Mouse (Mus musculus) cerebellum, adult 9-11 months (tissue): ENCODE data around the gene Faap100.
"Not testable (repeated sequence)": the region's sequence is repeated elsewhere in the genome, so short reads cannot be mapped to it uniquely, and the experiment has no call there.

ENCODE experiments used
- DNase-seq: peaks from one replicate; pipeline ENCODE4 v3.0.0; 2022

Faap100 gene

DNA sequence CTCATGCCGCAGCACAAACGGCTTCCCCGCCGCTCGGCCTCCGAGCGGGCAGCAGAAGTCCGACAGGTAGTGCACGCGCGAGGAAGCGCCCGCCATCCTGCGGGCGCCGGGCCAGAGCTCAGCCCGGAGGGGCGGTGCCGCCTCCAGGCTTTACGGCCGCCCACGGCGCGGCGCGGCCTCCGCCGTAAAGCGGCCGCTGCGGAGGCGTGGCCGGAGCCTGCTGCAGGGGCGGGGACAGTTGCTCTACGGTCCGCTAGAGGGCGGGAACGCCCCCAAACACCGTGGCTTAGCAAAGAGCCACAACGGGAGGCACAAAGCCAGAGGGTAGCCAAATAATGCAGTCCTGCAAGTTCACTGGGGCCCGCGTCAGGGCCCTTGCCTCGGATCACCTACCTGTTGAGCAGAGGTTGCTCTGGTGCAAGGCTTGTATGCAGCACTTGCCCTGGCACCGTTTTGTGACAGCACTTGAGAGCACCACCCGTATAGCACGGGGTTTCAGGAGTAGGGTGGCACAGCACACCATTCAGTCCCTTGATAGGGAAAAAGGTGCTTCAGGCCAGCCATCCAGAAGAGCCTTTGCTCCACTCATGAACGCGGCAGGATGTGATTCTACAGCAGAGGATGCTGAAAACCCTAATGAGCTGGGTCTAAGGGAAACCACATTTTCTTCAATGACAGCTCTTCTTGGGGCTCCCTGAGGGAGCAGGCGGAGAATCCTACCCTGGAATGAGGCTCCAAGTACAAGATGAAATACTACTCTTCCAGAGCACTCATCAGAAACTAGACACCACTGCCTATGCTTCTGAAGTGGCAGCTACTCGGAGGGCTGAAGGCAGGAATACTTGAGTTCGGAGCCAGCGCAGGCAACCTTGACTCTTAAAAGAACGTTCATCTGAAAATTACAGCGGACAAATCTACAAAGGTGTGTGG lies at the start of gene Faap100:
Faap100 (minus strand) TSS at position 154 of the 930 bp plus-strand sequence.
- DNase-seq, result peak; percentile 89

GRCm38 (mm10) chr11:120426727-120427126 lies 48.2 kb upstream of the Faap100 start:
- no peak for DNase-seq

GRCm38 (mm10) chr11:120423569-120424295 lies 45.2 kb upstream of the Faap100 start:
- DNase-seq, result peak; percentile 43

DNA sequence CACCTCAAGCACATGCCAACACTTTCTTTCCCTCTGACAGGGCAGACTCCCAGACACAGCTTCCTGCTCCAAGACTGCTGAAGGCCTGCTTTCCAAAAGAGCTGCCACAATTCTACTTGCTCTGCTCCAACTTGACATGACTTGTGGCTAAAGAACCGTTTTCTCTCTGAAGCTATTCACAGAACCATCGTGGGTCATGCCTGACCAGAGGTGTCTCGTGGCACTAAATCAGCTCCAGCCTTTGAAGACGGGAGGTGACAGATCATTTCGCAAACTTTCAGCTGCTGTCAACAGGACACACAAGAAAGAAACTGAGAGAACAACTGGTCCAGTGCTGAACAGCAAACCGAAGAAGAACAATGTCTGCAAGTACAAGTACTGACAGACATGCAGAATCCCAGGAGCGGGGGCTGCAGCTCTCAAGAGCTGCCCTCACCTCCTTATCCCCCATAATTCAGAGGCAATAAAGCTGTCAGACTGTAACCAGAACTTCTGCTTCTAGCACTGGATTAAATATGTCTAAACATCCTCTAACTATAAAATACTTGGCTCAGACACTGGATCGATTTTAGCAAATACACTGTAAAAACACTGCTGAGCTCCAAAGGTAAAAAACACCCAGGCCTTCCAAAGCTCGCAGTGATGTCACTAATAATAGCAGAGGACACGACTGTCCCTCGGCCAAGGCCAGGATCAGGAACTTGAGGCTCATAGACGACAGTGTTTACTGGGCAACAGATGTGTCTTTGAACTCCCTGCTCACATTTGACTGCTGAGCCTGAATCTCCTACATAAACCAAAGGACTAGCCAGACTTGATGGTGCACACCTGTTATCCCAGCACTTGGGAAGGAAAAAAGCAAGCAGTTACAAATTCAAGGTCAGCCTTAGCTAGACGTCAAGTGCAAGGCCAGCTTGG lies 44.3 kb upstream of the Faap100 start:
- no peak for DNase-seq

DNA sequence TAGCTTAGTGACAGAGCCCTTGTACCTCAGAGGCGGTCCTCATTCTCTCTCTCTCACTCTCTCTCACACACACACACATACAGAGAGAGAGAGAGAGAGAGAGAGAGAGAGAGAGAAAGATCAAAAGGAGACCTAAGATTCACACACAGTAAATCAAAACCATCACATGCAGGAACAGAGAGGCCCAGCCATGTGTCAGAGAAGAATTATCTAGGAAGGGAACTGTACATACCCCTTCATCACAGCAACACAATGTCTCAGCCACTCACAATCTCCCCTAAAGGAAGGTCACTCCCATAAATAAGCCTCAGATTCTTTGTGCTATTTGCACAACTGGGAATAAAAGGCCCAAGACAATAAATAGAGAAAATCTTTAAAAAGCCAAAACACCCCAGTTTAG lies 40.0 kb upstream of the Faap100 start:
- DNase-seq, result no peak

- no peak for DNase-seq
These were observed 39.3 kb upstream of the Faap100 start for GRCm38 (mm10) chr11:120417852-120418251.

DNA sequence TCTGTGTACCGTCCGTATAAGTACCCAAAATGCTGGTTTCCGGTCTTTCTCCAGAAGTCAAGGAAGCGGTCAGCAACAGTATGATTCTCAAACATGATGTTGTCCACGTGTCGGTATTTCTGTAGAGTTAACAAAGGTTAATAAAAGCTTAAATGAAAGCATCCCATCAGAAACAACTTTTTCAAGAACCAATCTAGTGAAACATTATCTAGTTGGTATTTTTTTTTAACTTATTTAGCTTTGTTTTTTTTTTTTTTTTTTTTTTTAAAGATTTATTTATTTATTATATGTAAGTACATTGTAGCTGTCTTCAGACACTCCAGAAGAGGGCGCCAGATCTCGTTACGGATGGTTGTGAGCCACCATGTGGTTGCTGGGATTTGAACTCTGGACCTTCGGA lies 35.1 kb upstream of the Faap100 start:
- DNase-seq, result not testable (repeated sequence)

DNA sequence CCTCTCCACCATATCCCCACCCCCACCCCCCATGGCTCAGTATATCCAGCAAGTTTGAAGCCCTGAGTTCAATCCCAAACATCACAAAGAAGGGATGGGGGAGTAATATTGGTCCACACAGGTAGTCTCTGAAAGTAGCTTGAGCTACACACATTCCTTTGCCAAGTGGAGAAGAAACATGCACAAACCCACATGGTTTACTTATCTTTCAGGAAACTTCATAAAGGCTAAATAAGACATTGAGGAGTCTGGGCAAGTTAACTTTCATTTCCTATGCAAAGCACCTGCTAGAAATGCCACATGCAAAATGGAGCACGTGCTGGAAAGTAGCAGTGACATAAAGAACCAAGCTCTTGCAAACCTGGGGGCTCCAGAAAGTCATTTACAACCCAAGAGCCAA lies 27.9 kb upstream of the Faap100 start:
- DNase-seq, result no peak

- no peak for DNase-seq
These were observed 27.3 kb upstream of the Faap100 start for GRCm38 (mm10) chr11:120405867-120406266.

- DNase-seq, result no peak
These were observed 26.2 kb upstream of the Faap100 start for GRCm38 (mm10) chr11:120404814-120405213.

- DNase-seq, result no peak
These were observed 20.8 kb upstream of the Faap100 start for GRCm38 (mm10) chr11:120399319-120399718.

- DNase-seq, result no peak
These were observed 19.0 kb upstream of the Faap100 start for GRCm38 (mm10) chr11:120397602-120398001.

DNA sequence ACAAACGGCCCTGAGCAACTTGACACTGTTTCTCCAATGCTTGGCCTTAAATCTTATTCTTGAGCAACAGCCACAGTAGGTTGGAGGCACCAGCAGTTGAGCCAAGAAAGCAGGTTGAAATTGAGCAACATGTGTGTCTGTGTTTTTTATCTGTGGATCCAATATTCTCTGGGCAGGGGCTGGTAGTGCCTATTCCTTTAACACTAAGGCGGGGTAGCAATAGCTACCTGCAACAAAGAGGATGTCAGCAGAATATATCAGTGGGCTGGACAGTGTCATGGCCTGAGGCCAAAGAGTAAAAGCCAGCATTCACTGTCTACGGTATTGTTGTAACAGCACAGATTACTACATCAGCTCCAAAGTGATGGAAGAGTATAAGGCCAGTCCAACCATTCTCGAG lies 17.1 kb upstream of the Faap100 start:
- DNase-seq, result no peak

DNA sequence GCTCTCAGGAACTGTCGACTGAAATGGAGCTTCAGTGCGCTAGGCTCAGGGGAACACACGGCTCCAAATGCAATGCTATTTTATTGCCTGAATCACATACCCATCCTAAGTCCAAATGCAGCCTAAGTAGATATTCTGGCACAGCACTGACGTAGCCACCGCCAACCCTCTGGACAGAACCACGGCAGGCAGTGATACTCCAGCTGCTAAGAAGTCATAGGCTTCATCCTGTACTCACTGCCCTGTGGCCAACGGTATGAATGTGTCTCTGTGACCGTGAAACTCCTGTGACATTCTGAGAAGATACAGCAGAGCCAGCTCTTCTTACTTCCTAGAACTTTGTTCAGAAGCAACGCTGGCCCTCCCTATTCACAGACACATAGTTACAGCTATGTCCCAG lies 10.0 kb upstream of the Faap100 start:
- no peak for DNase-seq

DNA sequence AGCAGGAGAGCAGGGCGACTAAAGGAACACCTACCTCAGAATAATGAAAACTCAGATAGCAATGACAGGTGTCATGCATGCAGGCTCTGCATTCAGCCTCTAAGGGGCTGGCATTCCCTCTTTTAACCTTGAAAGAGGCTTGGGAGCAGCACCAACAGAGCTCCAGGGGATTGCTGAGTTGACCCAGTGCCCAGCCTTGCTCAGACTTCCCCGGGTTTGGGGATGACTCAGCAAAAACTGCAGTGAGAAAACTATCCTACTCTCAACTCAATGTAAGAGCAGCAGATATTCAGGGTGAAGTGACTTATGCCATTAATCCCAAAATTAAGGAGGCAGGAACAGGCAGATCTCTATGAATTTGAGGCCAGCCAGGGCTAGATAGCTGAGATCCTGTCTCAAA lies 8.6 kb upstream of the Faap100 start:
- DNase-seq, result no peak

DNA sequence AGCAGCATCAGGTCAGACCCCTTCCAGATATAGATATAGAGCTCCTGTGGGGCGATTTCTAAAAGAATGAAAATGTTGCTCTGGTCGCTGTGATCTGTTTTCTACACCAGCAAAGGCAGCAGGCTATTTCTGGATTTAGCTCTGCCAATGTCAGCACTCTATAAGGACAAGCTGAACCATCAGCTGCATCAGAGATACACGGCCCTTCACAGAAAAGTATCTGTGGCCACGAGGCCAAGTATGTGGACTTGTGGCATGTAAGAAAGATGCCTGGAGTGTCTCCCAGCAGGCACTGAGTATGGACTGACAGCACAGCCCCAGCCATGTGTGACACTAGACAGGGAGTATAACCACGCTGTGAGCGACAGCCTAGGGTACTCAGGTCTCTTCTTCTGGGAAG lies 8.1 kb upstream of the Faap100 start:
- no peak for DNase-seq

- no peak for DNase-seq
These were observed 3.9 kb upstream of the Faap100 start for GRCm38 (mm10) chr11:120382509-120382908.

- no peak for DNase-seq
These were observed 2.6 kb upstream of the Faap100 start for GRCm38 (mm10) chr11:120381157-120381556.

DNA sequence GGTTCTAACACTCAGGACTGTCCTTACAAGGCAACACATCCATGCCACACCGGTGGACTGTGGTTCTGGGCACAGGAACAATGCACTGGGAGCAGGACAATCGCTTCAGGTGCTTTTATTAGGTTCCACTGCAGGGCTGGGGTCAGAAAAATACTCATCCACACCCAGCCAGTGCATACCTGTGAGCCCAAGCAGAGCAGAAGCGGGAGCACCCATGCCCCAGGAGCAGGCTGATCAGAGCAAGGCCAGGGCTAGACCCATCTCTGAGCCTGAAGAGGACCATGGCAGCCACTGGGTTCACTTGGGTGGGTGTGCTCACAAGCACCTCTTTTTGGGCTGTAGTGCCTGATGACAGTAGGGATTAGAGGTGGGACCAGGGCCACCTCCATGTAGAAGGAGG lies 1.7 kb upstream of the Faap100 start:
- DNase-seq, result no peak

GRCm38 (mm10) chr11:120378031-120378610 lies 443 bp downstream of the Faap100 start:
- DNase-seq, result peak; percentile 70

DNA sequence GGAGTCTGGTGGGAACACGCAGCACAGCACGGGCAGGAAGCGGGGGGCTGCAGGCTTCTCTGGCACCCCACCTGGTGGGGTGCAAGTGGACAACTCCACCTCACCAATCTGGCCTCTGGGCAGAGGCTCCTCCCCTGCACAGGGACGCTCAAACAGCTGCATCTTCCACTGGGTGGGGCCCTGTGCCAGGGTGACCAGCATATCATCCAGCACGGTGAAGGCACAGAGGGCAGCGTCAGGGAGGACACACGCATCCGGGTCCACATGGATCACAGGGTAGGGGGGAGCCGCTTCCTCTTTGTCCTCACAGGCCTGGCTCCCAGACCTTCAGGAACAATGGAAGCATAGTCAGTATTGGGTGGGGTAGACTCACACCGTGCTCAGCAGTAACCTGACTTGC lies 1.2 kb downstream of the Faap100 start:
- DNase-seq, result peak; percentile 56
